In genomic region chr1:134784481-134784880, GRCm38 (mm10) we compare ENCODE assay signal across 17 mouse cellular contexts.
DNase-seq lines count a peak whose midpoint lies in the region; ATAC-seq and TF ChIP-seq lines count a peak whose summit lies in the region.
"Had no signal": no experiment of that assay in that cellular context is flagged by ENCODE, and none has a peak within 500 bp of the region (broad histone marks: within the 10 kb centered on the region; RNA-seq: fewer than 3 reads in every experiment).

No protein-coding gene starts in this region.

- no peak for TF ChIP-seq POLR2A in bone marrow, adult 2 months (IDR thresholded peaks at IDR 0.05; ENCODE audit: borderline replicate concordance, control insufficient read depth, low read depth, low read length)

- H3K27ac ChIP-seq in heart, embryonic 16.5 days (ENCODE audit: low read length): peak overlapping the region; percentile 87
- H3K27ac ChIP-seq in bone marrow, adult 2 months (ENCODE audit: control insufficient read depth, insufficient read depth, low read depth, low read length, poor library complexity): peak overlapping the region; percentile 54; the same call in 1 of the 2 replicates
- peak overlapping the region; percentile 40 for H3K27ac ChIP-seq in embryonic facial prominence, embryonic 10.5 days (replicated peaks)
- peak overlapping the region; percentile 40; the same call in 1 of the 2 replicates for H3K27ac ChIP-seq in limb, embryonic 15.5 days
- H3K27ac ChIP-seq: hindbrain, embryonic 15.5 days; kidney, embryonic 15.5 days; layer of hippocampus, adult 2 months; liver, embryonic 13.5 days had no signal

- no peaks in the 10 kb centered on the region for H3K36me3 ChIP-seq in heart, embryonic 16.5 days (ENCODE audit: control insufficient read depth, insufficient read depth)
- H3K36me3 ChIP-seq in embryonic facial prominence, embryonic 10.5 days (replicated peaks): no peaks in the 10 kb centered on the region
- H3K36me3 ChIP-seq in limb, embryonic 15.5 days: no peaks in the 10 kb centered on the region
- H3K36me3 ChIP-seq: hindbrain, embryonic 15.5 days; kidney, embryonic 15.5 days; liver, embryonic 13.5 days had no signal

- 39% methylated on average over 6 of the region's 6 CpGs for WGBS in heart, embryonic 16.5 days
- 21% methylated on average over 6 of the region's 6 CpGs for WGBS in bone marrow, adult 2 months
- 73% methylated on average over 6 of the region's 6 CpGs for WGBS in embryonic facial prominence, embryonic 10.5 days
- WGBS in limb, embryonic 15.5 days: 54% methylated on average over 6 of the region's 6 CpGs

- H3K4me3 ChIP-seq in heart, embryonic 16.5 days (ENCODE audit: low read length): no peak overlapping the region
- no peak overlapping the region for H3K4me3 ChIP-seq in bone marrow, adult 2 months (replicated peaks; ENCODE audit: control insufficient read depth, low read depth, low read length)
- no peak overlapping the region for H3K4me3 ChIP-seq in embryonic facial prominence, embryonic 10.5 days
- H3K4me3 ChIP-seq in limb, embryonic 15.5 days: no peak overlapping the region
- H3K4me3 ChIP-seq: hindbrain, embryonic 15.5 days; kidney, embryonic 15.5 days; layer of hippocampus, adult 2 months; liver, embryonic 13.5 days; megakaryocyte, embryonic 14.5 days had no signal

- no peak for DNase-seq in heart, adult 18-20 months
- no peak for DNase-seq in embryonic facial prominence, embryonic 10.5 days (ENCODE audit: low spot score)
- DNase-seq in frontal cortex, postnatal 36 days (ENCODE audit: low spot score in 2 of 2): no peak
- DNase-seq in adrenal gland, adult 8-10 months: no peak
- DNase-seq: adrenal gland, postnatal 25 days; cerebellum, postnatal 36 days; forebrain, postnatal 0 days; gastrocnemius, postnatal 25 days; liver, embryonic 13.5 days; thymus, adult 18-20 months had no signal

- no peaks in the 10 kb centered on the region for H3K9me3 ChIP-seq in heart, embryonic 16.5 days (replicated peaks; ENCODE audit: control insufficient read depth, low read length)
- no peaks in the 10 kb centered on the region for H3K9me3 ChIP-seq in embryonic facial prominence, embryonic 10.5 days
- H3K9me3 ChIP-seq in limb, embryonic 15.5 days: no peaks in the 10 kb centered on the region
- H3K9me3 ChIP-seq: hindbrain, embryonic 15.5 days; kidney, embryonic 15.5 days; liver, embryonic 13.5 days; megakaryocyte, embryonic 14.5 days had no signal

- H3K4me1 ChIP-seq in heart, embryonic 16.5 days (ENCODE audit: control insufficient read depth, insufficient read depth, low read length): peaks cover 42% of the 10 kb centered on the region
- H3K4me1 ChIP-seq in bone marrow, adult 2 months (ENCODE audit: control insufficient read depth, insufficient read depth, low read length): no peaks in the 10 kb centered on the region; the same call in none of the 2 replicates
- peaks cover 36% of the 10 kb centered on the region for H3K4me1 ChIP-seq in embryonic facial prominence, embryonic 10.5 days
- peaks cover 10% of the 10 kb centered on the region for H3K4me1 ChIP-seq in limb, embryonic 15.5 days
- H3K4me1 ChIP-seq: hindbrain, embryonic 15.5 days had no signal

- peak overlapping the region; percentile 28; the same call in 1 of the 2 replicates for H3K4me2 ChIP-seq in heart, embryonic 16.5 days (ENCODE audit: low read depth, low read length)
- no peak overlapping the region for H3K4me2 ChIP-seq in limb, embryonic 15.5 days
- H3K4me2 ChIP-seq: hindbrain, embryonic 15.5 days; kidney, embryonic 15.5 days; liver, embryonic 13.5 days had no signal

- TF ChIP-seq CTCF in bone marrow, adult 2 months (IDR thresholded peaks at IDR 0.05; ENCODE audit: control insufficient read depth, insufficient read depth, low read length): no peak

- H3K27me3 ChIP-seq in heart, embryonic 16.5 days (ENCODE audit: control insufficient read depth, insufficient read depth, low read length): no peaks in the 10 kb centered on the region
- no peaks in the 10 kb centered on the region for H3K27me3 ChIP-seq in embryonic facial prominence, embryonic 10.5 days (replicated peaks; ENCODE audit: low read depth, poor library complexity, severe bottlenecking)
- no peaks in the 10 kb centered on the region for H3K27me3 ChIP-seq in limb, embryonic 15.5 days
- H3K27me3 ChIP-seq: hindbrain, embryonic 15.5 days; kidney, embryonic 15.5 days; liver, embryonic 13.5 days; megakaryocyte, embryonic 14.5 days had no signal

- peak overlapping the region; percentile 21 for H3K9ac ChIP-seq in heart, embryonic 16.5 days (ENCODE audit: low read length)
- no peak overlapping the region for H3K9ac ChIP-seq in limb, embryonic 15.5 days
- H3K9ac ChIP-seq: forebrain, postnatal 0 days; hindbrain, embryonic 15.5 days; kidney, embryonic 15.5 days; liver, embryonic 13.5 days had no signal

- ATAC-seq in heart, embryonic 16.5 days (replicated peaks; ENCODE audit: extremely low read depth, insufficient read depth, low FRiP score): 0 out of 2 replicates have a peak, but pooled peaks have one; percentile 8
- no peak for ATAC-seq in limb, embryonic 15.5 days (ENCODE audit: insufficient number of reproducible peaks, low FRiP score, low TSS enrichment, low read depth)
- ATAC-seq: forebrain, postnatal 0 days had no signal
